Mouse (Mus musculus) kidney, embryonic 16.5 days (tissue): ENCODE results near the gene Ttbk2. TPM values are rescaled to one million over a fixed set of nuclear protein-coding genes. Genes with fewer than 3 reads are reported as not detected.
A peak's percentile ranks its signal among the peaks of the same experiment; 100 is the strongest.

Experiments used
- ATAC-seq: fragments of 200-750 bp; cut with Nextera tagmentation; 2 replicates; pipeline ENCODE4 v1.8.0; 2017; ENCODE audit warnings: moderate TSS enrichment; ENCODE audit not compliant: low FRiP score, low TSS enrichment
- H3K27ac ChIP-seq: fragments of 300-500 bp; sonication (generic); 2 replicates; pipeline ENCODE4 v1.5.1; 2014; ENCODE audit warnings: low read length
- H3K27me3 ChIP-seq: fragments of 300-500 bp; sonication (generic); 2 replicates; pipeline ENCODE4 v1.6.1; 2014; ENCODE audit warnings: low read length, control low read depth, mixed read lengths; ENCODE audit not compliant: insufficient read depth
- H3K36me3 ChIP-seq: fragments of 300-500 bp; sonication (generic); 2 replicates; pipeline ENCODE4 v1.6.1; 2014; ENCODE audit warnings: low read length, control low read depth, mixed read lengths; ENCODE audit not compliant: insufficient read depth
- H3K4me1 ChIP-seq: fragments of 300-500 bp; sonication (generic); 2 replicates; pipeline ENCODE4 v1.6.1; 2014; ENCODE audit warnings: low read length, control low read depth, mixed read lengths; ENCODE audit not compliant: insufficient read depth
- H3K4me2 ChIP-seq: fragments of 300-500 bp; sonication (generic); replicated peaks from 2 replicates; pipeline ENCODE4 v1.6.1; 2014; ENCODE audit warnings: low read depth, low read length
- H3K4me3 ChIP-seq: fragments of 300-500 bp; sonication (generic); 2 replicates; pipeline ENCODE4 v1.5.1; 2014; ENCODE audit warnings: mild to moderate bottlenecking, low read length
- H3K9ac ChIP-seq: fragments of 300-500 bp; sonication (generic); replicated peaks from 2 replicates; pipeline ENCODE4 v1.6.1; 2014; ENCODE audit warnings: low read length
- H3K9me3 ChIP-seq: fragments of 300-500 bp; sonication (generic); 2 replicates; pipeline ENCODE4 v1.6.1; 2016; ENCODE audit warnings: low read length, control low read depth
- WGBS: fragments of 180-500 bp; shearing (Covaris S2); extraction: QIAGEN DNeasy Blood & Tissue Kit; methylation state at CpG from one replicate; pipeline ENCODE4 v1.1.7; 2014; 5-methylcytosine and 5-hydroxymethylcytosine counted together
- polyA plus RNA-seq: library from polyadenylated mRNA; unstranded; fragments of >200 nt; fragmentation: Nextera tagmentation; extraction: Ambion mirVana; gene quantifications from 2 replicates; pipeline ENCODE4 v1.2.1, GENCODE M21; 2015

Ttbk2 gene
- polyA plus RNA-seq, 1 experiment from 2014 or later = 2.9 TPM

DNA sequence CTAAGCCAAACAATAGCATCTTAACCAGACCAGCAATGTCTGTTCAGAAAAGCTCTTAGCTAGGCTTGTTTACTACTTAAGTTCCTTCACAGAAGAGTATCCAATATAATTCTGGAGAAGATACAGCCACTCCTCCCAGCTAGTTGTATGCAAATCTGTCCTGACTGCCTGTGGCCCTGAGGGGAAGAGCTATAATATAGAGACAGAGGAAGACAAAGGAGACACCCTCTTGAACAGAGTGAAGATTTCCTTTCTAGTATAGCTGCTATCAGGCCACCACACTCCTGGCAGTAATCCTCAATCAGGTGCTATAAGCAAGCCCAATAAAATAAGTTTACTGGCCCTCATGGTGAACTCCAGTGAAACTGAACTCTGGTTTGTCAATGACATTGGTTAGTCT lies 88.5 kb downstream of the Ttbk2 start:
- no peak overlapping the region for H3K27ac ChIP-seq
- no peaks in the 10 kb centered on the region for H3K4me1 ChIP-seq
- no peak overlapping the region for H3K4me3 ChIP-seq
- H3K27me3 ChIP-seq = no peaks in the 10 kb centered on the region
- ATAC-seq = no peak
- no peak overlapping the region for H3K9ac ChIP-seq
- H3K9me3 ChIP-seq = no peaks in the 10 kb centered on the region
- H3K36me3 ChIP-seq = 0 out of 2 replicates have a peak, but pooled peaks cover 6% of the 10 kb centered on the region
- H3K4me2 ChIP-seq = no peak overlapping the region

DNA sequence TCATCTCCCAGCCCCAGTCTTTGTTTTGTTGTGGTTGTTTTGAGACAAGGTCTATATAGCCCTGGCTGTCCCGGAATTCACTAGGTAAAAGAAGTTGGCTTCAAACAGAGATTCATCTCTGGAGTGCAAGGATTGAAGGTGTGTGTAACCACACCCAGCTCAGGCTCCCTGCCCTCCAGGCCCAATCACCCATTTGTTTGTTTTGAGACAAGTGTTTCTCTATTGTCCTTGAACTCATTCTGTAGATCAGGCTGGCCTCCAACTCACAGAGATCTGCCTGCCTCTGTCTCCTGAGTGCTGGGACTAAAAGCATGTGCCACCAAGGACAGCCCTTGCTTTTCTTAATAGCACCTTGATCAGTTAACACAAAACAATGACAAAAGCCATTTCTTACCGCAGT lies 102.4 kb downstream of the Ttbk2 start:
- ATAC-seq = no peak
- Histone ChIP-seq H3K9ac (no peak overlapping the region), H3K4me1 (no peaks in the 10 kb centered on the region), H3K36me3 (peaks cover 20% of the 10 kb centered on the region), H3K9me3 (no peaks in the 10 kb centered on the region), H3K27me3 (no peaks in the 10 kb centered on the region), H3K27ac (no peak overlapping the region), H3K4me2 (no peak overlapping the region), H3K4me3 (no peak overlapping the region)
- 91% methylated on average over 2 of the region's 2 CpGs for WGBS

DNA sequence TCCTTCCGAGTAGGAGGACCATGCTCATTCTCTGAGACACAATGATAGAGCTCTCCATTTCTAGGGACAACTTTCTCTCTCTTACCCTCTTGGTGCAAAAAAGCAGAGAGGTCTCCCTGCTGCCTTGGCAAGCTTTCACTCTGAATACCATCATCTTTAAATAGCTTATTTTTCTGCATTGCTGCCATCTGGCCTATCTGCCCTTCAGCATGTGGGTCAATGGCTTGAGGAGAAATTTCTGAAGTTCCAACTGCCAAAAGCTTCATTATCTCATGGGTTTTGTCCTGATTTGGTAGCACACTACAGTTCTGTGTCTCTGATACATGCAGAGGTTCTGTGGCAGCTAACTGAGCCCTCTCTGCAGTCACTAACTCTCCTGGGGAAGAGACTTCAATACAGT lies 104.9 kb downstream of the Ttbk2 start:
- Histone ChIP-seq H3K9me3 (no peaks in the 10 kb centered on the region), H3K9ac (no peak overlapping the region), H3K27me3 (no peaks in the 10 kb centered on the region), H3K4me3 (no peak overlapping the region), H3K4me2 (no peak overlapping the region), H3K27ac (no peak overlapping the region), H3K4me1 (no peaks in the 10 kb centered on the region), H3K36me3 (peaks cover 20% of the 10 kb centered on the region)
- no peak for ATAC-seq
- WGBS = 94% methylated on average over 1 of the region's 1 CpGs

- WGBS = 27% methylated on average over 7 of the region's 7 CpGs
- H3K36me3 ChIP-seq = peaks cover 16% of the 10 kb centered on the region
- H3K4me3 ChIP-seq = peak overlapping the region; percentile 90
- peaks cover 27% of the 10 kb centered on the region for H3K4me1 ChIP-seq
- H3K9ac ChIP-seq = peak overlapping the region; percentile 93
- peak overlapping the region; percentile 75 for H3K4me2 ChIP-seq
- H3K9me3 ChIP-seq = no peaks in the 10 kb centered on the region
- peak overlapping the region; percentile 88 for H3K27ac ChIP-seq
- no peak; the same call in 1 of the 2 replicates for ATAC-seq
- no peaks in the 10 kb centered on the region for H3K27me3 ChIP-seq
These were observed 118.4 kb downstream of the Ttbk2 start for GRCm38 (mm10) chr2:120731877-120732530.

- peak overlapping the region; percentile 75 for H3K4me2 ChIP-seq
- H3K36me3 ChIP-seq = peaks cover 23% of the 10 kb centered on the region
- H3K9ac ChIP-seq = peak overlapping the region; percentile 93
- H3K4me1 ChIP-seq = peaks cover 27% of the 10 kb centered on the region
- peak overlapping the region; percentile 90 for H3K4me3 ChIP-seq
- WGBS = under 1% methylated on average over 60 of the region's 61 CpGs
- peak overlapping the region; percentile 88 for H3K27ac ChIP-seq
- no peaks in the 10 kb centered on the region for H3K27me3 ChIP-seq
- H3K9me3 ChIP-seq = no peaks in the 10 kb centered on the region
- ATAC-seq = peak; percentile 98
These were observed 119.1 kb downstream of the Ttbk2 start for GRCm38 (mm10) chr2:120731167-120731862.

DNA sequence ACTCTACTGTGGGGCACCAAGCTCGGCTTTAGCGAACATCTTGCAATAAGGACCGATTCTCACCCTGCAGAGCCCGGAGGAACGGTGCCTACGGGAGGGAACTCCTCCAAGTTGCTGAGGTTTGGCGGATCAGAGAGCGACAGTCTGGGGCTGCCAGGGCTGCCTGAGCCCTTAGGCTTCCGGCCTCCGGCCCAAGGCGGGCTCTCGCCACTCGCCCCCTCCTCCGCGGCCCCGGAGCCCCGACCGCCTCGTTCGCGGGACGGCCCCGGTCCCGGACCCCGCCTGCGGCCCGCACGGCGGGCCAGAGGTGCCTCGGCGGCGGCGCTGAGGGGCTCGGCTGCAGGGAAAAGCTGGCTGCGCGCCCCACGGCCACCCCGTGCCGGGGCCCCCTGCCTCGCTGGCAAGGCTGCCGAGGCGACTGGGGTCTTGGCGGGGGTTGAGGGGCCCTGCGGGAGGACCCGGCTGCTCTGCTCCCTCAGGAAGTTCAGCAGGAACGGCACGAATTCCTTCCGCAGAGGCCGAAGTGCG lies 119.7 kb downstream of the Ttbk2 start:
- no peaks in the 10 kb centered on the region for H3K9me3 ChIP-seq
- H3K4me1 ChIP-seq = peaks cover 27% of the 10 kb centered on the region
- under 1% methylated on average over 50 of the region's 50 CpGs for whole genome bisulfite sequencing
- peak overlapping the region; percentile 90 for H3K4me3 ChIP-seq
- H3K36me3 ChIP-seq = peaks cover 29% of the 10 kb centered on the region
- no peaks in the 10 kb centered on the region for H3K27me3 ChIP-seq
- H3K27ac ChIP-seq = peak overlapping the region; percentile 88
- peak; percentile 52 for ATAC-seq
- H3K4me2 ChIP-seq = peak overlapping the region; percentile 75
- H3K9ac ChIP-seq = peak overlapping the region; percentile 93

DNA sequence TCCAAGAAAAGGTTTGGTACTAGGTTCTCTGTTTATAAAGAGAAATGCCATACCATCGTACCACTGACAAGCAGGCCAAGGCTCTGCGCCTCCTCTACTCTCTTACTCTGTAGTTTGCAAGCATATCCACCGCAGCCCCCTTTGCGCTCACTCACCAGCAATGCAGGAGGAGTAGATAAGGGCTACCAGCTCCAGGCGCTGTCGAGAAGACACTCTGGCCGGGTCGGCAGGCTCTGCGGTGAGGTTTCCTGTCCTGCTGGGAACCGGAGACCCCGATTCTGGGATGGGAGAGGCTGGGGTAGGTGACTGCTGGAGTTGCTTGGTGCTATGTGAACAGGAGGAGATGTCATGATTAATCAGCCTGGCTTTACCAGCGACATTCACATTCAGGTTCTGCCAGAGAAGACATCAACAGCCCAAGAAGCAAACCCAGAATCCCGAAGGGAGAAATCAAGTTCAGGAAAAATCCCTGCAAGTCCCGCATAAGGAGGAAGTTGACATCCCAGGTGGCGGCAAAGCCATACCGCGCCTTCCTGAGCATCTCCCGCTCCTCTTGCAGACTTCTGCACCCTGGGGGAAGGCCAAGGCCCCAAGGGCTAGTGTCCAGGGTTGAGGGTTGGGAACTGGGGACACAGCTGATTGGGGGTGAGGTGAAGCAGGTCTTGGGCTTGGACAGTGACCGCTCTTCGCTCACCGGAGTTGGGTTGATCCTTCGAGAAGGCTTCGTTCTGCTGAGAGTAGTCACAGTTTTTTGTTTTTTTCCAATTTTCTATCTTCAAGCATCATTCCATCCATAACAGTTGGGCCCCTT lies 120.4 kb downstream of the Ttbk2 start:
- Histone ChIP-seq H3K36me3 (peaks cover 37% of the 10 kb centered on the region), H3K9ac (peak overlapping the region; percentile 93), H3K27ac (0 out of 2 replicates have a peak overlapping the region, but pooled peaks have one; percentile 88), H3K9me3 (no peaks in the 10 kb centered on the region), H3K4me3 (peak overlapping the region; percentile 90), H3K4me2 (peak overlapping the region; percentile 75), H3K27me3 (no peaks in the 10 kb centered on the region), H3K4me1 (peaks cover 27% of the 10 kb centered on the region)
- 5% methylated on average over 23 of the region's 23 CpGs for WGBS
- no peak for ATAC-seq

- Histone ChIP-seq H3K27ac (no peak overlapping the region), H3K9ac (no peak overlapping the region), H3K4me1 (peaks cover 8% of the 10 kb centered on the region), H3K36me3 (peaks cover 85% of the 10 kb centered on the region), H3K27me3 (no peaks in the 10 kb centered on the region), H3K4me3 (no peak overlapping the region), H3K9me3 (no peaks in the 10 kb centered on the region), H3K4me2 (no peak overlapping the region)
- 65% methylated on average over 6 of the region's 6 CpGs for WGBS
- no peak for ATAC-seq
These were observed 126.2 kb downstream of the Ttbk2 start for GRCm38 (mm10) chr2:120724176-120724575.

GRCm38 (mm10) chr2:120723621-120724020 lies 126.8 kb downstream of the Ttbk2 start:
- Histone ChIP-seq H3K9ac (no peak overlapping the region), H3K4me2 (no peak overlapping the region), H3K36me3 (peaks cover 88% of the 10 kb centered on the region), H3K27ac (no peak overlapping the region), H3K4me1 (peaks cover 2% of the 10 kb centered on the region; the same call in 1 of the 2 replicates), H3K9me3 (no peaks in the 10 kb centered on the region), H3K4me3 (no peak overlapping the region), H3K27me3 (no peaks in the 10 kb centered on the region)
- no peak for ATAC-seq
- 61% methylated on average over 4 of the region's 4 CpGs for whole genome bisulfite sequencing
